Mouse (Mus musculus) olfactory bulb, adult 2 months (tissue): ENCODE results near the gene Cdcp1. TPM values are rescaled to one million over a fixed set of nuclear protein-coding genes. Genes with fewer than 3 reads are reported as not detected.

ENCODE experiments used
- H3K27ac ChIP-seq: fragments of 200-500 bp; 2 replicates; pipeline ENCODE4 v1.5.1; 2012; ENCODE audit warnings: low read depth, low read length; ENCODE audit not compliant: insufficient read depth
- H3K4me1 ChIP-seq: fragments of 200-500 bp; 2 replicates; pipeline ENCODE4 v1.6.1; 2012; ENCODE audit warnings: low read length; ENCODE audit not compliant: control insufficient read depth, insufficient read depth
- H3K4me3 ChIP-seq: fragments of 200-500 bp; 2 replicates; pipeline ENCODE4 v1.5.1; 2012; ENCODE audit warnings: mild to moderate bottlenecking, low read depth, low read length, moderate library complexity; ENCODE audit not compliant: insufficient read depth
- CTCF ChIP-seq: fragments of 200-500 bp; IDR thresholded peaks from 2 replicates; pipeline ENCODE4 v1.5.1; 2012; ENCODE audit warnings: low read depth, mild to moderate bottlenecking, low read length, moderate library complexity; ENCODE audit not compliant: insufficient read depth
- POLR2A ChIP-seq: fragments of 200-500 bp; IDR thresholded peaks from 2 replicates; pipeline ENCODE4 v1.6.1; 2012; ENCODE audit warnings: mild to moderate bottlenecking, low read depth, low read length, moderate library complexity; ENCODE audit not compliant: insufficient read depth
- WGBS: fragments of 180-500 bp; shearing (Covaris S2); methylation state at CpG from one replicate; pipeline ENCODE4 v1.1.7; 2018; 5-methylcytosine and 5-hydroxymethylcytosine counted together
- polyA plus RNA-seq: library from polyadenylated mRNA; stranded (reverse); fragments of >200 nt; gene quantifications from 2 replicates; pipeline ENCODE4 v1.2.4, GENCODE M21; 2012; ENCODE audit warnings: low replicate concordance; ENCODE audit not compliant: missing spikeins, insufficient read depth, insufficient read length

Gene Cdcp1
- polyA plus RNA-seq, 1 experiment, result not detected

DNA sequence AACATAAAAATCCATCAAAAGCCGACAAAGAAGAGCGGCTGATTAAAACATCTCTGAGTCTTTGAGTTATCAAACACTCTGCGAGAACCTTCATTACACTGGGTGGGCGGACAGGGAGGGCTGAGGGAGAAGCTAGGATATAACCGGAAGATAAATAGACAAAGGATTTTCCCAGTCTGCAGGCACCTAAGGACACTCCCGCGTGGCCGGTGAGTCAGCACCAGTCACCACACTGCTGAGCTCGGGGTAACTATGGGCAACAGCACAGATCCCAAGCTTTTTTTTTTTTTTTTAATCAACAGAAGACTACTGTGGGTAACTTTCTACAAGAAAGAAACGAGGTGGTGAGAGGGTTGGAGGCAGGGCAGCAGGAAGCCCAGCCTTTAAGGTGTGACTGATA lies 28.1 kb upstream of the Cdcp1 start:
- Histone ChIP-seq H3K27ac (peak overlapping the region; percentile 84), H3K4me3 (no peak overlapping the region), H3K4me1 (peaks cover 10% of the 10 kb centered on the region; the same call in 1 of the 2 replicates)
- TF ChIP-seq POLR2A (no peak), CTCF (no peak)
- WGBS, result 34% methylated on average over 10 of the region's 10 CpGs

- peaks cover 16% of the 10 kb centered on the region; the same call in 1 of the 2 replicates for H3K4me1 ChIP-seq
- no peak for TF ChIP-seq POLR2A
- no peak for TF ChIP-seq CTCF
- H3K4me3 ChIP-seq, result no peak overlapping the region
- WGBS, result 98% methylated on average over 5 of the region's 5 CpGs
- no peak overlapping the region for H3K27ac ChIP-seq
These were observed 25.4 kb upstream of the Cdcp1 start for GRCm38 (mm10) chr9:123241191-123241590.

DNA sequence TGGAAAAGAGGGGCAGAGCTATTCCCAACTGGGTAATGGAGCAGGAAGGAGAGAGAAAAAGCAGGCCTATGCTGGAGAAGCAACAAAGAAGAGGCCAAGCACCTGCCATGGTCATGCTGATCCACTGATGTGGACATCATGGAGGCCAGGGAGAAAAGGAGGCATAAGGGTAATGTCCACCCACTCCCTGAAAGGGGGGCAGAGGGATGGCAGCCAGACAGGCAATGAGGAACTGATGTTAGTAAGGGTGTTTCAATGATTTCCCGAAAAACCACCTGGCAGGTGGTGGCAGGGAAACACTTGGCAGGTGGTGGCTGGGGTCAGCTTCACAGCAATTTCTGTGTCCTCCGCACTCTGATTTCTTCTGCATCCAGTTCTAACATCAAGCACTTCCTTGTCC lies 24.9 kb upstream of the Cdcp1 start:
- WGBS, result 96% methylated on average over 2 of the region's 2 CpGs
- Histone ChIP-seq H3K4me1 (peaks cover 16% of the 10 kb centered on the region; the same call in 1 of the 2 replicates), H3K27ac (no peak overlapping the region), H3K4me3 (no peak overlapping the region)
- TF ChIP-seq POLR2A (no peak), CTCF (no peak)

DNA sequence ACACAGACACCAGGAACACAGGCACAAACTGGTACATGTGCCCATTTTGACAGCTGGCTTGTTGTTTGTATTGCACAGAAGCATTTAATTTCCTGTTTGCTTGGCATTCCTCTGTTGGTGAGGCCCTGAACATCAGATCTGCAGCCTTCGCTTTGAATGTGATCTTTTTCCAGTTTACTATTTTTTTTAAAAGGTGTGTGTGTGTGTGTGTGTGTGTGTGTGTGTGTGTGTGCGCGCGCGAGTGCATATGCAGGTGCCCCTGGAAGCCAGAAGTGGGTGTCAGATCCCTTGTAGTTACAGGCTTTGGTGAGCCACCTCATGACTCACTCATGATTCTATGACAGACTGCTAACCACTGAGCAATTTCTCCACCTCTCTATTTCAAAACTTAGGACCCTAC lies 24.4 kb upstream of the Cdcp1 start:
- 86% methylated on average over 5 of the region's 5 CpGs for WGBS
- H3K27ac ChIP-seq, result no peak overlapping the region
- H3K4me1 ChIP-seq, result peaks cover 16% of the 10 kb centered on the region; the same call in 1 of the 2 replicates
- no peak overlapping the region for H3K4me3 ChIP-seq
- TF ChIP-seq POLR2A (no peak), CTCF (no peak)

DNA sequence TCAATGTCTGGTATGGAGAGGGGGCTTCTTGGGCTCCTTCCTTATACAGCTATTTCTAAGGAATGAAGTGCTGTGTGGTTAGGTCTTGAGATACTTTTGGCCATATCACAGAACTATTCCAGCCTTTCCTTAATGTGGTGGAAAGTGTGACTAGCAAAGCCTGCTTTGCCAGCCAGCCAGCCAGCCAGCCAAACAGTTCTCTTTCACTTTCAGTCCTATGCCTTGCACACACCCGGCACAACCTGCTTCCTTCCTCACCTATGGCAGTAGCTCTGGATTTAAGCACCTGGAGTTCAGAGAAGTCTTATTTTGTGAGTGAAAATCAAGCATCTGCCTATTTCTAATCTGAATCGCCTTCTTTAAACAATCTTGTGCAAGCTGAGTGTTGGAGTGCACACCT lies 23.8 kb upstream of the Cdcp1 start:
- peaks cover 16% of the 10 kb centered on the region; the same call in 1 of the 2 replicates for H3K4me1 ChIP-seq
- WGBS, result 77% methylated on average over 2 of the region's 2 CpGs
- no peak overlapping the region for H3K4me3 ChIP-seq
- H3K27ac ChIP-seq, result no peak overlapping the region
- TF ChIP-seq POLR2A, result no peak
- no peak for TF ChIP-seq CTCF

DNA sequence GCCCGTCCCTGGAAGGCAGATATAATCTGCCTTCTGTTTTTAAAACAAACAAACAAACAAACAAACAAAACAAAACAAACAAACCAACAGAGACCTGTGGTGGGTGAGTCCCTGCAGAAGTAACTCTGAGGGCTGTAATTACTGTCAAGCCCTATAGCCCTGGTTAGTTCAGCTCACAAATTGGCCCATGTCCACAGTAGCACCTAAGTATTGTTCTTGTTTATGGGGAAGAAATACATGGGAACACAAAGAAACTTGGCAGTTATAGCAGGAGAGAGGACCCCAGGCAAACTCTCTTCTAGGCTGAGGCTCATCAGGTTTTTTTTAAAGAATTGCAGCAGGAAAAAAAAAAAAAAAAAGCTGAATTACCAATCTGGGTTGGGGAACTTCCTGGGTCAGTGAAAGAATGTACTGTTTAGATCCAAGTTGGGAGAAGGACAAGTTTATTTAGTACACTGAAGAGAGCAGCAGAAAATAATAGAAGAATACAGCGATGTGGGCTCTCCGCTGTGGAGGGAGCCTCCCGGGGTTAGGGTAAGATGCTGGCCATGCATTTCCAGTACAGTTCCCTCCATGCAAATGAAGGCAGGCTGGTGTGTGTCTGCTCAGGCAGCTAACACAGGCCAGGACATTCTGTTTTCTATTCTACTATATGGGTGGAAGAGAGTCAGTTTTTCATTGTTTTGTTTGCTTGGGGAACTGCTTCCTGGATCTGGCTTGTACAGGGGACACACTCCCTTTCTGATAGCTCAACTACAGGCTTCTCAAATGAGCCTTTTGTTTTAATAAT lies 22.6 kb upstream of the Cdcp1 start:
- H3K4me1 ChIP-seq, result peaks cover 10% of the 10 kb centered on the region; the same call in 1 of the 2 replicates
- 35% methylated on average over 4 of the region's 4 CpGs for WGBS
- no peak overlapping the region for H3K27ac ChIP-seq
- no peak for TF ChIP-seq CTCF
- no peak overlapping the region for H3K4me3 ChIP-seq

DNA sequence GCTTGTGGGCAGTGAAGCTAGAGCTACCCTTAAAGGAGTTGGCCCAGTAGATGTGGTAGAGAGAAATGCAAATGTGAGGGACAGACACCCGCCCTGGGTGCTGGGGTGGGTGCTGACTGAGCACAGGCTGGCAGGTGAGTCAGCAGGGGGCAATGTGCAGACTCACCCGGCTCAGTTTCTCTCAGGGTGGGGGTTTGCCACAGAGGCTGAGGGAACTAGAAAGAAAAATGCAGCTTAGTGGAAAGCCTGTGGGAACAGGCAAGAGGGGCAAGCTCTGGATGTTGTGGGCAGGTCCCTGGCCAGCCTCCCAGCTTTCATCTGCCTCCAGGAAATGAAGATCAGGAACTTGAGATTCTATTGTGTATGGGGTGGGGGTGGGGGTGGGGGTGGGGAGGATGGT lies 21.9 kb upstream of the Cdcp1 start:
- Histone ChIP-seq H3K27ac (0 out of 2 replicates have a peak overlapping the region, but pooled peaks have one; percentile 3), H3K4me3 (no peak overlapping the region), H3K4me1 (peaks cover 10% of the 10 kb centered on the region; the same call in 1 of the 2 replicates)
- 21% methylated on average over 2 of the region's 2 CpGs for WGBS
- TF ChIP-seq POLR2A (no peak), CTCF (no peak)

DNA sequence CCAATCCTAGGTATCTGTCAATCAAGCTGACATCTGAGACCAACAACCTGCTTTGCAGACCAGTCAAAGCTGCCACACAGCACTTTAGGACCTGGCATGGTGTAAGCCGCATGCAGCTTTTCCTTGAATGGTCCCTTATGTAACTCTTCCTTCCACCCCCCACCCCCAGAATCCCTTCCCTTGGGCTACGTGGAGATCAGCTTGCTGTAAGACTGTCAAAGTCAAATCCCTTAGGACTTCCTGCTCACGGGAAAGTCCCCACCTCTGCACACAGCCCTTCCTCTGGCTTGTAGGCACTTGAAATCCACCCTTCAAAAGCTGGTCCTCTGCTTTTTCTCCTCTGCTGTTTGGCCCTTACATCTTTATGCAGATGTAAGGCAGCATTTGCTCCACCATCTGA lies 19.8 kb upstream of the Cdcp1 start:
- TF ChIP-seq POLR2A (no peak), CTCF (no peak)
- Histone ChIP-seq H3K4me1 (peaks cover 10% of the 10 kb centered on the region; the same call in 1 of the 2 replicates), H3K4me3 (no peak overlapping the region), H3K27ac (no peak overlapping the region)
- 51% methylated on average over 3 of the region's 3 CpGs for WGBS

- no peak overlapping the region for H3K27ac ChIP-seq
- WGBS, result 75% methylated on average over 4 of the region's 4 CpGs
These were observed 14.0 kb upstream of the Cdcp1 start for GRCm38 (mm10) chr9:123229826-123230225.

More at GRCm38 (mm10) chr9:123229826-123230225, 14.0 kb upstream of the Cdcp1 start:
- H3K4me1 ChIP-seq, result peaks cover 3% of the 10 kb centered on the region; the same call in 1 of the 2 replicates
- H3K4me3 ChIP-seq, result no peak overlapping the region
- TF ChIP-seq POLR2A (no peak), CTCF (no peak)
